Mouse (Mus musculus) spleen, adult 2 months (tissue): ENCODE measurements around the gene Cbarp.

Experiments used
- CTCF ChIP-seq: fragments of 200-500 bp; IDR thresholded peaks from 2 replicates; pipeline ENCODE4 v1.5.1; 2011; ENCODE audit warnings: mild to moderate bottlenecking, inconsistent platforms; ENCODE audit not compliant: insufficient read depth, insufficient read length, insufficient replicate concordance; ENCODE audit errors: extremely low read depth
- POLR2A ChIP-seq: fragments of 200-500 bp; IDR thresholded peaks from 2 replicates; pipeline ENCODE4 v1.6.1; 2011; ENCODE audit warnings: low read depth, low read length, inconsistent platforms

- TF ChIP-seq POLR2A: no peak
- TF ChIP-seq CTCF: no peak
Measured at GRCm38 (mm10) chr10:80159021-80159560, 18.5 kb upstream of the Cbarp start.
